Mouse (Mus musculus) urinary bladder, postnatal 4 days (tissue): ENCODE measurements around the gene Pla1a.

Source experiments
- DNase-seq, 2 experiments: peaks; one replicate each; pipeline ENCODE4 v3.0.0; 2021 to 2022; ENCODE audit warnings: low spot score in 2 of 2

Pla1a gene

DNA sequence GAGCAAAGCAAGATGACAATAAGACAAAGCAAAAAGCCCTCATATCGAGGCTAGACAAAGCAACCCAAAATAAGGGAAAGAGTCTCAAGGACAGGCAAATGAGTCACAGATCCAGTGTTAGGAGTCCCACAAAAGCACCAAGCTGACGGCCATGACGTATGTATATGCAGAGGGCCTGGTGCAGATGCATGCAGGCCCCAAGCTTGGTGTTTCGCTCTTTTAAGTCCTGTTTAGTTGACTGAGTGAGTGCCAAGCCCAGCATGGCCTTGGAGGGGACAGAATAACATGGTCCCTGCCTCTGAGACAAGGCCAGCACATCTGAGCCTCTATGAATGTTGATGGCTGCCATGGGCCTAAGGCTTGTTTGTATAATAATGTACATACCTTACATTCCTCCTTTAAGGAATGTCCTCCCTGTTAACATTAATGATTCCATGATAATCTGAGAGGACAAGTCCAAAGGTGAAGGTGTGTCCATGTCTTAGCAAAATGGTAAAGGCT, 1.4 kb upstream of the Pla1a start:
- no peak for DNase-seq

DNA sequence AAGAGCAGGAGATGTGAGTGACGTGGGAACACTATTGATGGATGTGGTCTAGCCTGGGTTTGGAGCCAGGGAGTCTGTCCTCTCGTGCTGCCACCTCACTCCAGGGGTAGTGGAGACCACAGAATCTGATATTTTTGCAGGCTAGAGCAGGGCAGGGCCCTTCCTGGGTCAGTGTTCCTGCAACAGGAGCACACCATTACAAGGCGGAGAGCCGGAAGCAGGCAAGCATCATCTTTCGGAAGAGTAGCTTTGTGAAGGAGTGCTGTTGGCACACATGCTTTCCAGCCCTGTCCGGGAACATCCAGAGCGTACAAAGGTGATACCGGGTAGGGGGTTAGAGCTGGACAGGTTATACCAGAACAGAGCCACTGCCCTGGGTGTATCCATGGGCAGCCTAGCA, 569 bp upstream of the Pla1a start:
- DNase-seq, result no peak

DNA sequence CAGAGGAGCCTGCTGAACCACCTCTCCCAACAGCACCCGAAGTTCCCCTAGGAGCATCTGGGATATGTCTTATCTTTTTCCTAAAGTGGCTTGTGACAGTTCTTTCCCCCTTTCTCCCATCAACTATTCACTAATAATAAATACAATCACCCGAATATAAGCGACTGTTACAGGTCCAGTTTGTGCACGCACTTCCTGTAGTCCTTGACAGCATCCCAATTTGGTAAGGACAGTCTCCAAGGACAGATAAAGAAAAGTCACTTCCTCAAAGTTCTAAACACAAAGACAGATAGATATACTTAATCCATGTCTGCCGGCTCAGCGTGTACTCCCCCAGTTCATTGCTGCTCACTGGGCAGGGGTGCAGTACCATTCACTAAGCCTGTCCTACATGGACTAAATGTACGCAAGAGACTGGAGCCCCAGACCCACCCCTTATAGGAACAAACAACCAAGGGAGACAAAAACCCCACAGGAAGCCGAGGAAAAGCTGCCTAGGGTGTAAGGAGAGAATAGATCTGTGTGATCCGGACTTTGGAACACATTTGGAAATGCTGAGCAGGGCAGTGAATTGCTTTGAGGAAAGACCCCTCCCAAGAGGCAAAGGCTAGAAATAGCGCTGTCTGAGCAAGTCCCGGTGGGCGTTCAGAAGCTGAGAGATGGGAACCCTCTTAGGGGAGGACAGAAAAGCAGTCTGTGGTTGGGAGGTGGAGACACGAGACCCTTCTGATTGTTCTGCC, 1.3 kb downstream of the Pla1a start:
- DNase-seq, result no peak

DNA sequence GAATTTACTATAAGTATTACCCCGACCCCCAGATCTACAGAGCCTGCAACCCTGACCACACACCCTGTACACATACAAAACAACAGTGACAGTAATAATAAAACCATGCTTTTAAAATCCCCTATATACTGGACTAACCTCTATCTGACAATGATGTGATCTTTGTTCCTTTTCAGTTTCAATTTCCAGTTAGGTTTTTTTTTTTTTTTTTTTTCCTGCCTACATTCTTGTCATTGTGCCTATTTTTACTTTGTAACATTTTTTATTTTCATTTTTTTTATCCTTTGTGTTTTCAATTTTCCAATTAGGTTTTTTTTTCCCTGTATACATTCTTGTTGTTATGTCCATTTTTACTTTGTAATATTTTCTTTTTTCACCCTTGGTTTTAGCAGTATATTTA, 7.1 kb downstream of the Pla1a start:
- DNase-seq, result no peak

DNA sequence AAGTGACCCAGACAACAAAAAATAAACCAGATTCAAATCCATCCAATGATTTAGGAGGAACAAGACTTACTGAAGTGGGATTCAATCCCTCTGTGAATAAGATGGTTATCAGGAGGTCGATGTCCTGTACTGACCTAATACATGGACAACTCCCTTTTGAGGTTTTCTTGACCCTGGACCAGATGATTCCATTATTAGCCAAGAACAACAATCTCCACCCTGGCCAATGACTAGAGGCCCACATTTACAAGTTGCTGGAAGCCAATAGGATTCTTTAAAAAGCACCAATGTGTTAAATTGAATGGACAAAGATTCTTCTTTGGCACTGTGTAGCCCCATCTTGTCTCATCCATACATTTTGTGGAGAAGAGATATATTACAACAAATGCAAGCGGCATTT, 7.6 kb downstream of the Pla1a start:
- no peak for DNase-seq

DNA sequence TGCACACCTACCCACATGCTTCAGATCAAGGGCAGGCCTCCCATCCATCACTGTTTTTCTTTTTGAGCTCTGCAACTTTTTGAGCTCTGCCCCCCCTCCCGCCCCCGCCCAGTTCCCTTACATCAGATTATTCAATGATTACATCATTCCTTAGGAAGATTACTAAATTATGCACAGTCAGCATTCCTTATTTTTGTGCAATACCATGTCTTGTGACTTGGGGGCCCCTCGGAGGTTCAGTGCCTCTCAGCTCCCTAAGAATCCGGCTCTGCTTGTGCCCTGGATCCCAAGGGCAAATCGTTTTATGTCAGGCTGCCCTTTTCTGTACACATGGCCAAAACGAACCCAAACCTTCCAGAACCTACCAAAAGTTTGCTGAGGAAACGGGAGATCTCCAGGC, 18.0 kb downstream of the Pla1a start:
- no peak for DNase-seq

DNA sequence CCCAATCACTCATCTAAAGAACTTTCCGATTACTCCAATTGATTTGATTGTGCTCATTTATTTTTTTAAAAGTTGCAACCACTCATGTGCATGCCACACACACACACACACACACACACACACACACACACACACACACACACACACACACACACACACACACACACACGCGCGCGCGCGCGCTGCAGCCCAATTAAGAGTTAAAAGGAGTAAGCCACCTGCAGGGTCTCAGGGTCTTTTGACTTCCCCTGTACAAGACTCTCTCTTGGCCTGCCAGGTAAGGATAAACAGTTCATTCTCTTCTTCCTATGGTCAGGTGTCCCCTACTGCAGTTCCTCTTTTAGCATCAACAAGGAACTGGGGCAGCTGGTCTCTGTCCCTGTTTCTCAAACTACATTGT, 24.5 kb downstream of the Pla1a start:
- DNase-seq, result no peak

DNA sequence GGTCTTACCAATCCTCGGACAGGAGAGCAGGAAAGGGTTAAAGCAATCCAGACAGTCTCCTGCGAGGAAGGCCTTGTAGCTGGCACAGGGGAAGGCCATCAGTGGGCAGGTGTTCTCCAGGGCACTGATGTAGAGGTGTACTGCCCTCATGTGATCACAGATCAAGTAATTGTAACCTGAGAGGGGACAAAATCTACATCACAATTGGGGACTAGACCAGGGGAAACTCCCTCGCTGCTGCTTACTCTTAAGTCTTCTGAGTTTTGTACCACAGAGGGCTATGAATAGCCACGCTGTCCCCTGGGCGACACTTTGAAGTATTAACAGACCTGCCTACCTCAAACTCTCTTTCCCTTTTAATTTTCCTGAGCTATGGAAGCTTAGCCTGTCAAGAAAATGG, 25.4 kb downstream of the Pla1a start:
- DNase-seq, result no peak

DNA sequence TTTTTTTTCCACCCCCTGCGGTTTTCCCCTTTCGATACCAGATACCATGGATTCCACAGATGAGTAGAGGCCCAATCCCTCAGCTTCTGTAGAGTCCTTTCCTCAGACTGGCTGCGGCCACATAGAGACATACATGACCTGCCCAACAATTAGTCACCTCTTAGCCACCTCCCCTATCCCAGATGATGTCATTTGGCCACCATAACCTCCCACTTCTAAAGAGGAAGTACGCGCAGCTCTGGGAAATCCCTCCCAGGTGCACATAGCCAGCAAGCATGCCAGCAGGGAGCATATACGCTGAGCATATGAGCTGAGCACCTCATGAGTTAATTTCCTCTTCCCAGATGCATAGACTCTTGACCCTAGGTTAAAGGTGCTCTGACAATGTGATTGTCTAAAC, 26.2 kb downstream of the Pla1a start:
- DNase-seq, result no peak

DNA sequence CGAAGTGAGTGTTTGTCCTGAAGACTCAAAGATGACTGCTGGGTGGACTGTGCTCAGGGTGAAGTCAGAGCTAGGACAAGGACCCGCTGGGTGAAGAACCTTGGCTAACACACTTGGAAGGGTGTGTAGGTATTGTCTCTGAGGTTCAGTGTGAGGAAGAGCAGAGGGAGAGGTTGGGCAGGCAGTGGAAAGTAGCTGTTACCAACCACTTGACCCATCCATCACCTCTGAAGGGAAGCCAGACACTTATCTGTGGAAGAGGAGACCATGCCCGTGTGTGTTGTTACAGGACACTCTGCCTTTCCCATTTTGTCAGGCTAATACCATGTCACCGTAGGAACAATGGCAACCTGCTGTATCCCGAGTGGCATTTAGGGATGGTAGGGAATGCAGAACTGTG, 26.7 kb downstream of the Pla1a start:
- no peak for DNase-seq

DNA sequence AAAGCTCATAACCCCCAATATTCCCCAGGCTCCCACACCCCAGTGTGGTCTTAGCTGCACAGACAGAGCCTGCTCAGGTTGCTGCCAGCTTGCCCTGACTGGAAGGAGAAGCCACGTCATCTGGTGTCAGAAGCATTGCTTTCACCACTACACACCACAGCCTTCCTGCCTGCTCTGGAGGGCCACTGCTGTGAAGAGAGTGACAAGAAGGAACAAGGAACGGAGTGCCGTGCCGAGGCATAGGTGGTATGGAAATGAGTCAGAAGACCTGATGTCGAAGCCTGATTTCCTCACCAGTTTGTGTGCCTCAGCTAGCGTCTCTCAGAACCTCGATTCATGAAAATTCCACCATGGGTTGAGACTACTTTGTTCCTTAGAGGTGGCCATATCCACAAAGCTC, 29.3 kb downstream of the Pla1a start:
- no peak for DNase-seq

DNA sequence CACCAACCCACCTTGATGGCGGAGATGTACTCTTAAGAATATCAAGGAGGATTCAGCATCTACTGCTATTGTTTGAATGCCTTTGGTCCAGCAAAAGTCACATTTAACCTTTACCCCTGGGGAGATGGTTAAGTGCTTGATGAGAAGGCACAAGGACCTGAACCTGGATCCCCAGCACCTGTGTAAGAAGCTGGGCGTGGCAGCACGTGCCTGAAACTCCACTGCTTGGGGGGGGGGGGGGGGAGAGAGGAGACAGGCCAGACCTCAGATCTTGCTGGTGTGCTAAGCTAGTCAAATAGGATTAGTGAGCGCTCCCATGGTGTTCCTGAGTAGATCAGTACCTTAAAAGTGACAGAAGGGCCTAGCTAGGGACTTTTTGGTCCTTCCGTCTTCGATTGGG, 31.5 kb downstream of the Pla1a start:
- no peak for DNase-seq

DNA sequence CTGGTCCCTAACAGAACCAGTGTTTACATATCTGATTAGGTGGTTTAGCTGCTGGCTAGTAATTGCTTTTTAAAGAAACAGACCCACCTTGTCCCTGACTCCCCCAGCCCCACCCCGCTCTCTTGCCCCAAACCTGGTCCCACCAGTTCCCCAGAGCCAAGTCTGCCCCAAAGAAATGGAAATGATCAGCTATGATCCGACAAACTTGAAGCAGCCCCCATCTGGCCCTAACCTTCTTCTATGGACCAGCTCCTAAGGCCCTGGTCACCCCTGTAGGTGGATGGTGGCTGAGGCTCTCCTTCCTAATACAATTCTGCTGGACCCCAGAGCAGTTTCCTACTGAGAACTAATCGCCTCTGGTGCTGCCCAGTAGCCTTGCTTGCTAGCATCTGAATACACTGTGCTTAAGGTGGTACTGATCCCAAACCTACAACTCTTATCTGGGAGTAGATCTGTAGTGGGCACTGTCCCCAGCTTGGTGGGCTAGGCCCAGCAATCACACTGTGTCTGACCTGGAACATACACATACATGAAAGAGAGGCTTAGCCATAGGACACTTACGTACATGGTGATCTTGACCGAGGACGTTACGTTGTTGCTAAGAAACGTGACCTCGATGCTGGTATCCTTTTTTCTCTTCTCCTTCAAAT, 32.5 kb downstream of the Pla1a start:
- no peak for DNase-seq

DNA sequence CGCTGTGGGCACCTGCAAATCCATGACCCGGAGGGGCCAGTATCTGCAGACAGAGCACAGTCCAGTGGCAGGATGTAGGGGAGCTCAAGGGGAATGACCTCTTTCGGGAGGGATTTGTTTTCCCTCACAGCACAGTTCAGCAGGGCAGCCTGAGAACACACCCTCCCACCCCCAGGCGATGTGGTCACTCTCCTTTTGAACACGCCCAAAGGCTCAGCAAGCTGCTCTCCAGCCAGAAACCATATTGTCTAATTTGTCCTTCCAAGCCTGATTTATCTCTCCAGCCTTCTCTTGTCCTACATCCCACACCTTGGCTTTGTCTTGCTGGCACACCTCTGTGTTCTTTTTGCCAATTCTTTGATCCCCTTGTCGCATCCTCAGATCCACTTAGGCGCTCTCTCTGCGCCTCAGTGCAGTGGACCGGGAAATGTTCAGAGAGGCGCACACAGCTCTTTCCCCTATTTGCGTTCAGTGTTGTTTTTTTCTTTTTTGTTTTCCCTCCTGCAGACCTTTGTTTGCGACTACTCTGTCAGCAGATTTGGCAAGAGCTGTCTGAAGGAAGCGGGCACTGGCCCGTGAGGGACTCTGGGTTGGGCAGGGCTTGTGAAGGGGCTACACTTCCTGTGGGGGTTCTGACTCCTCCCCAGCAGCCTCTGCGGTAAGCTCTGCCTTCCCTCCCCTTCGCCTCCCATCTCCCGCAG, 33.3 kb downstream of the Pla1a start:
- peak in 1 of 2 experiments; percentile 28 for DNase-seq

DNA sequence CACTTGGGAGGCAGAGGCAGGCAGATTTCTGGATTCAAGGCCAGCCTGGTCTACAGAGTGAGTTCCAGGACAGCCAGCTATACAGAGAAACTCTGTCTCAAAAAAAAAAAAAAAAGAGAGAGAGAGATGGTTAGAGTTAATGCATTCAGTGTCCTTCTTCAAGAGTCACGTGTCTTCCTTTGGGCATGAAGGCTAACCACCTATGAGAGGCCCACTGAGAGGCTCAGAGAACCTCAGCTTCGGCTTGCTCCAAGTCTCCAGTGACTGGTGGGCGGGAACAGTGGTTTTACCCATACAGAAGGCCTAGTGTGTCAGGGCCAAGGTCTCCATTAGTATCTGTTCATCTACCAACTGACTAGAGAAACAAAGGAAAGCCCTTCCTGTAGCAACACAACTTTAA, 33.9 kb downstream of the Pla1a start:
- DNase-seq, result no peak

DNA sequence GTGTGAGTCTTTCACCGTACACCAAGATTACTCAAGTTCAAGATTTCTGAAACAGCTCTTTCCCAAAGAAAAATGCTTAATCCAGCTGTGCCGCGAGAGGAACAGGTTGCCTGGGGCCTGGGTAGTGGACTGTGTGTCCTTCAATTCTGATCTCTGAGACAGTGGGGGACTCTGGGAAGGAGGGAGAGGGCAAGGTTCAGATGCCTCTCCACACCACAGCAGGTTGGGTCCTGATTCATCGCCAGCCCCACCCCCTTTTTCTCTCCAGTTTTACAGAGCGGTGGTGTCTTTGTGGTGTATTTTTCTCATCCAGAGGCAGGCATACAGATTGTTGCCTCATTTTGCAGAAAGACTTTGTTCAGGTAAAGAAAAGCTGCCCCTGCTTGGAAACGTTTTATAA, 34.7 kb downstream of the Pla1a start:
- DNase-seq, result no peak

DNA sequence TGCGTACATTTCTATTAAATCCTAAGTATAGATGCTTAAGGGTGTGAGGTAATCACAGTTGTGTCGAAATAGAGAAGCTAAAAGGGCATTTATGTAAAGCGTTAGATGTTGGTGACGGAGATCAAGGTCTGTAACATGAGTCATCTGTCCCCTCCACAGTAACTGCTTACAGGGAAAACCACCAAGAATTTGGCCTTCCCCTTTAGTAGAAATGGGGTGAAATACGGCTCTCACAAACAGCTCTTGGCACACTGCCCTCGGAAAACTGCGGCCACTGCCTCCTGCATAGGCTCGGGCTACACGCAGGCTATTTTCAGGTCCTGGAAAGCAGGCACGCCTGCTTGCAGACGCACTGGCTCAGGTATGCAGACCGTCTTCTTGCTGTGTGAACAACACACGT, 36.8 kb downstream of the Pla1a start:
- peak; percentile 63 to 81 for DNase-seq

DNA sequence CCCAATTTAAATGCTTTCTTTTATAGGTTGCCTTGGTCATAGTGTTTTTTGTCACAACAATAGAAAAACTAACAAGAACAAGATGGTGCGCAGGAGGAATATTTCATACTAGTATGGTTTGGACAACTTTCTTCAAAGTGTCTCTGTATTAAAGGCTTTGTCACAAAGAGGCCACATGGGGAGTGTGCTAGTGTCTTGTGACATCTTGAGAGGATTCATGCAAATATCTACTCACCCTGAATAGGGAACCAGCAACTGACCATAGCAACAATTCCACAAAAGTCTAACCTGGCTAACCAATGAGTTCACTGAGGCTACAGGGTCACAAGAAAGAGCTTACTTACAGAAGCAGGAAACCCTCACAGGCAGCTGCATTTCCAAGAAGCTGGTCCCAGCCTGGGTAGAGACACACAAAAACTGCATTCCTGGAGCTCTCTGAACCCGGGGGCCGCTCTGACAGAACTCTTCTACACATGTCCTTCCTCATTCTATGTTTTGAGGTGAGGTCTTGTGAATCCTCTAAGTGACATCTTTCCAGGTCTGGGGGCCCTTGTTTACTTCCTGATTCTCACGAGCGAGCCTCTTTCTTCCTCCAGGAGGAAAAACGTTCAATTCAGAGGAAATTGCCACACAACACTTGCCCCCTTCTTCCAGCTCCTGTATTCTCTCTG, 37.8 kb downstream of the Pla1a start:
- DNase-seq, result no peak

DNA sequence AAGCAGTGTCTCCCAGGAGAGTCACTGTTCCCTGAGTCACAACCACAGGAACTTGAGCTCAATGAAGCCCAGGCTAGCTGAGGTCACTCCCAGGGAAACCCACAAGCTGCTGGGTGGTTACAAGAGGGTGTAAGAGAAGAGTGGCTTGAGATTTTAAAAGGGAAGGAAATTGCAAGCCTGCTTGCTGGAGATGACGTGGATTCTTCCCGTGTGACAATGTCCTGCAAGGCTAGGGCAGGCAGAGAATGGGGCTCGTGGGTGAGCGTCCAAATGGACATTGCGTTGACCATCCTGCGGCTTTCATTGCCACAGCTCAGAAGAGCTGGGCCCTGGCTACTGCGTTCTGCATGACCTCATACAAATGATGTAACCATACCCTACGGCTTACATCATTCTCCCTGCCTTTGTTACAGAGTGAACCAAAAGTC, 38.7 kb downstream of the Pla1a start:
- no peak for DNase-seq

DNA sequence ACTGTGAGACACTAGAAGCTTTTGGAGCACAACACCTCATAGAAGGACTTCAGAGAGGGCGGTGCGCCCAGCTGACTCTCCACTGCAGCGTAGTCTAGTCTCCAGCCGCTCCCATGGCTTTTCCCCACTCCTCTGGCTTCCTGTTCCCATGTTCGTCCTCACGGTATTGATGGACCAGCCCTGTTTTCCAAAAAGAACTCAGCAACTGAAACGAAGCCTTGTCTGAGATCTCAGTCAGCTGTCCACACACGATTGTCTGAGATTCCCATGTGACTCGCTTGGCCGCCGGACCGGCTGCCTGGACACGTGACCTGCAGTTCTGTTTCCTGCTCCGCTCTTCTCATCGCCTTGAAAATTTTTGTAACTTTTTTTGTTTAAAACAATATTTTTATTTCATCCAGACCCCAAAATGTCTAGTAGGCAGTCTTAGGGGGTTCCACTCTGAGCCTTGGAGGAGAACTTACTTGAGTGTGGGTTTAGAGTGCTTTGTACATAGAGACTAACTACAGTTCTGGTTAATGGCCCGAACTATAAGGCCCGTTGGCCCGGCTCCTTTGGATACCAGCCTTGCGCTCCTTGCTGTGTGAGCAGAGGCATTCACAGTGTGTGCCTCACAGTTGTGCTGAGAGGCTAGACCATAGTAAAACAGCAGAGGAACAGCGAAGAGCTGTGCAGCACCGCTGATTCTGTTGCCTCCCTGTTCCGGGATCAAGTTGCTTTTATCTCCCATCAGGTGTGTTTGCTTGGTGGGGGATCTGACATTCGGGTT, 40.6 kb downstream of the Pla1a start:
- DNase-seq, result no peak

DNA sequence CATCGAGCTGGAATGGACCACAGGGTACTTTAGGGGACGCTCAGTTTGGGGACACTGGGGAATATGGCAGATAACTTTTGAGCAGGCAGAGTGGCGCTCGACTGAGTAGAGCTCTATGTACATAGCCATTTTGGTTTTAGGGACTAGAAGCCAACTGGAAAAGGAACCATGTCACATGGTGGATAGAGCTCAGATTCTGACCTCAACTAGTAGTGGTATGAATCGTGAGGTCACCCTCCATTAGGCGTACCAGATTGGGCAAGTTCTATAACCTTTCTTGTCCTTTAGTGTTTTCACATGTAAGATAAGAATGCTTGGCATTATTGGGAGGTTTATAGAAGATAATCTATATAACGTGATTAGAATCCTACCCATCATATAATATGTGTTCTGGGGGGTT, 42.6 kb downstream of the Pla1a start:
- no peak for DNase-seq
